Mouse (Mus musculus): ENCODE results near the gene Tmem204. TPM values are rescaled to one million over a fixed set of nuclear protein-coding genes. Genes with fewer than 3 reads are reported as not detected.

The Tmem204 gene
- polyA plus RNA-seq, 1 experiment from 2014 or later = 12.4 TPM

- H3K4me2 ChIP-seq (replicated peaks) = peak overlapping the region; percentile 24
- peak; percentile 73; the same call in 1 of the 2 replicates for ATAC-seq (ENCODE audit: low FRiP score)
- H3K9me3 ChIP-seq (ENCODE audit: control insufficient read depth, low read length) = no peaks in the 10 kb centered on the region
- peak overlapping the region; percentile 53 for H3K27ac ChIP-seq
- no peaks in the 10 kb centered on the region for H3K27me3 ChIP-seq (ENCODE audit: control insufficient read depth, insufficient read depth, low read length)
- peaks cover 19% of the 10 kb centered on the region for H3K4me1 ChIP-seq (replicated peaks; ENCODE audit: control insufficient read depth, insufficient read depth, low read length)
- WGBS = 55% methylated on average over 13 of the region's 13 CpGs
- DNase-seq (ENCODE audit: low spot score) = peak; percentile 64
- no peaks in the 10 kb centered on the region; the same call in 1 of the 2 replicates for H3K36me3 ChIP-seq (replicated peaks; ENCODE audit: control insufficient read depth, insufficient read depth)
- peak overlapping the region; percentile 34; the same call in 1 of the 2 replicates for H3K9ac ChIP-seq
- H3K4me3 ChIP-seq (replicated peaks; ENCODE audit: low read length) = 0 out of 2 replicates have a peak overlapping the region, but pooled peaks have one; percentile 20
Measured at GRCm38 (mm10) chr17:25077771-25078372, 5.5 kb downstream of the Tmem204 start.

- H3K27ac ChIP-seq = no peak overlapping the region
- no peak for DNase-seq (ENCODE audit: low spot score)
- WGBS = 81% methylated on average over 4 of the region's 4 CpGs
Measured at GRCm38 (mm10) chr17:25076906-25077305, 6.5 kb downstream of the Tmem204 start.

GRCm38 (mm10) chr17:25068690-25069089 is 14.7 kb downstream of the Tmem204 start:
- Histone ChIP-seq H3K4me3 (replicated peaks; ENCODE audit: low read length) (no peak overlapping the region), H3K27me3 (ENCODE audit: control insufficient read depth, insufficient read depth, low read length) (no peaks in the 10 kb centered on the region), H3K9ac (no peak overlapping the region), H3K4me2 (replicated peaks) (no peak overlapping the region), H3K27ac (no peak overlapping the region), H3K36me3 (replicated peaks; ENCODE audit: control insufficient read depth, insufficient read depth) (peaks cover 10% of the 10 kb centered on the region), H3K4me1 (replicated peaks; ENCODE audit: control insufficient read depth, insufficient read depth, low read length) (no peaks in the 10 kb centered on the region), H3K9me3 (ENCODE audit: control insufficient read depth, low read length) (no peaks in the 10 kb centered on the region)
- WGBS = 78% methylated on average over 2 of the region's 2 CpGs
- ATAC-seq (ENCODE audit: low FRiP score) (no peak), DNase-seq (ENCODE audit: low spot score) (no peak)

More at GRCm38 (mm10) chr17:25076906-25077305, 6.5 kb downstream of the Tmem204 start:
- Histone ChIP-seq H3K9ac (no peak overlapping the region), H3K4me2 (replicated peaks) (no peak overlapping the region), H3K36me3 (replicated peaks; ENCODE audit: control insufficient read depth, insufficient read depth) (no peaks in the 10 kb centered on the region; the same call in 1 of the 2 replicates), H3K4me1 (replicated peaks; ENCODE audit: control insufficient read depth, insufficient read depth, low read length) (peaks cover 19% of the 10 kb centered on the region), H3K4me3 (replicated peaks; ENCODE audit: low read length) (no peak overlapping the region), H3K27me3 (ENCODE audit: control insufficient read depth, insufficient read depth, low read length) (no peaks in the 10 kb centered on the region), H3K9me3 (ENCODE audit: control insufficient read depth, low read length) (no peaks in the 10 kb centered on the region)
- no peak for ATAC-seq (ENCODE audit: low FRiP score)

GRCm38 (mm10) chr17:25067442-25067851 is 15.9 kb downstream of the Tmem204 start:
- Histone ChIP-seq H3K9ac (no peak overlapping the region), H3K27me3 (ENCODE audit: control insufficient read depth, insufficient read depth, low read length) (no peaks in the 10 kb centered on the region), H3K36me3 (replicated peaks; ENCODE audit: control insufficient read depth, insufficient read depth) (peaks cover 14% of the 10 kb centered on the region), H3K4me3 (replicated peaks; ENCODE audit: low read length) (no peak overlapping the region), H3K4me2 (replicated peaks) (no peak overlapping the region), H3K9me3 (ENCODE audit: control insufficient read depth, low read length) (no peaks in the 10 kb centered on the region), H3K27ac (no peak overlapping the region), H3K4me1 (replicated peaks; ENCODE audit: control insufficient read depth, insufficient read depth, low read length) (no peaks in the 10 kb centered on the region)
- DNase-seq (ENCODE audit: low spot score) (no peak), ATAC-seq (ENCODE audit: low FRiP score) (no peak)
- 82% methylated on average over 8 of the region's 8 CpGs for WGBS

GRCm38 (mm10) chr17:25066595-25066994 is 16.8 kb downstream of the Tmem204 start:
- no peaks in the 10 kb centered on the region for H3K27me3 ChIP-seq (ENCODE audit: control insufficient read depth, insufficient read depth, low read length)
- WGBS = 97% methylated on average over 7 of the region's 7 CpGs
- ATAC-seq (ENCODE audit: low FRiP score) = no peak
- no peak overlapping the region for H3K4me2 ChIP-seq (replicated peaks)
- no peak overlapping the region for H3K4me3 ChIP-seq (replicated peaks; ENCODE audit: low read length)
- no peak overlapping the region for H3K9ac ChIP-seq
- H3K4me1 ChIP-seq (replicated peaks; ENCODE audit: control insufficient read depth, insufficient read depth, low read length) = no peaks in the 10 kb centered on the region
- peaks cover 21% of the 10 kb centered on the region for H3K36me3 ChIP-seq (replicated peaks; ENCODE audit: control insufficient read depth, insufficient read depth)
- H3K9me3 ChIP-seq (ENCODE audit: control insufficient read depth, low read length) = no peaks in the 10 kb centered on the region
- DNase-seq (ENCODE audit: low spot score) = no peak
- no peak overlapping the region for H3K27ac ChIP-seq

- no peak overlapping the region for H3K4me3 ChIP-seq (replicated peaks; ENCODE audit: low read length)
- 85% methylated on average over 3 of the region's 3 CpGs for WGBS
- H3K36me3 ChIP-seq (replicated peaks; ENCODE audit: control insufficient read depth, insufficient read depth) = peaks cover 30% of the 10 kb centered on the region
- H3K9me3 ChIP-seq (ENCODE audit: control insufficient read depth, low read length) = no peaks in the 10 kb centered on the region
- DNase-seq (ENCODE audit: low spot score) (no peak), ATAC-seq (ENCODE audit: low FRiP score) (no peak)
- no peaks in the 10 kb centered on the region for H3K27me3 ChIP-seq (ENCODE audit: control insufficient read depth, insufficient read depth, low read length)
- no peak overlapping the region for H3K9ac ChIP-seq
- H3K4me2 ChIP-seq (replicated peaks) = no peak overlapping the region
- H3K4me1 ChIP-seq (replicated peaks; ENCODE audit: control insufficient read depth, insufficient read depth, low read length) = no peaks in the 10 kb centered on the region
- no peak overlapping the region for H3K27ac ChIP-seq
Measured at GRCm38 (mm10) chr17:25065189-25065588, 18.2 kb downstream of the Tmem204 start.

GRCm38 (mm10) chr17:25064351-25064750 is 19.0 kb downstream of the Tmem204 start:
- Histone ChIP-seq H3K4me2 (replicated peaks) (no peak overlapping the region), H3K9me3 (ENCODE audit: control insufficient read depth, low read length) (no peaks in the 10 kb centered on the region), H3K27me3 (ENCODE audit: control insufficient read depth, insufficient read depth, low read length) (no peaks in the 10 kb centered on the region), H3K4me3 (replicated peaks; ENCODE audit: low read length) (no peak overlapping the region), H3K9ac (no peak overlapping the region), H3K4me1 (replicated peaks; ENCODE audit: control insufficient read depth, insufficient read depth, low read length) (no peaks in the 10 kb centered on the region), H3K36me3 (replicated peaks; ENCODE audit: control insufficient read depth, insufficient read depth) (peaks cover 34% of the 10 kb centered on the region), H3K27ac (no peak overlapping the region)
- DNase-seq (ENCODE audit: low spot score) (no peak), ATAC-seq (ENCODE audit: low FRiP score) (no peak)
- 80% methylated on average over 9 of the region's 9 CpGs for WGBS

GRCm38 (mm10) chr17:25063872-25064271 is 19.5 kb downstream of the Tmem204 start:
- Histone ChIP-seq H3K36me3 (replicated peaks; ENCODE audit: control insufficient read depth, insufficient read depth) (peaks cover 34% of the 10 kb centered on the region; the same call in 1 of the 2 replicates), H3K4me1 (replicated peaks; ENCODE audit: control insufficient read depth, insufficient read depth, low read length) (no peaks in the 10 kb centered on the region), H3K27ac (no peak overlapping the region), H3K9me3 (ENCODE audit: control insufficient read depth, low read length) (no peaks in the 10 kb centered on the region), H3K4me2 (replicated peaks) (no peak overlapping the region), H3K9ac (no peak overlapping the region), H3K27me3 (ENCODE audit: control insufficient read depth, insufficient read depth, low read length) (no peaks in the 10 kb centered on the region), H3K4me3 (replicated peaks; ENCODE audit: low read length) (no peak overlapping the region)
- 90% methylated on average over 12 of the region's 12 CpGs for WGBS
- ATAC-seq (ENCODE audit: low FRiP score) (no peak), DNase-seq (ENCODE audit: low spot score) (no peak)

- 85% methylated on average over 4 of the region's 4 CpGs for WGBS
- Histone ChIP-seq H3K9ac (no peak overlapping the region), H3K4me3 (replicated peaks; ENCODE audit: low read length) (no peak overlapping the region), H3K27ac (no peak overlapping the region), H3K36me3 (replicated peaks; ENCODE audit: control insufficient read depth, insufficient read depth) (peaks cover 38% of the 10 kb centered on the region), H3K9me3 (ENCODE audit: control insufficient read depth, low read length) (no peaks in the 10 kb centered on the region), H3K4me2 (replicated peaks) (no peak overlapping the region), H3K27me3 (ENCODE audit: control insufficient read depth, insufficient read depth, low read length) (no peaks in the 10 kb centered on the region), H3K4me1 (replicated peaks; ENCODE audit: control insufficient read depth, insufficient read depth, low read length) (no peaks in the 10 kb centered on the region)
- ATAC-seq (ENCODE audit: low FRiP score) (no peak), DNase-seq (ENCODE audit: low spot score) (no peak)
Measured at GRCm38 (mm10) chr17:25063261-25063660, 20.1 kb downstream of the Tmem204 start.

Data from hindbrain, embryonic 14.5 days (tissue).